Mouse (Mus musculus): ENCODE measurements around the gene Gm20388. TPM values are rescaled to one million over a fixed set of nuclear protein-coding genes. Genes with fewer than 3 reads are reported as not detected.

Gm20388 gene
- total RNA-seq, 2 experiments from 2014 or later = 1.9 to 2.0 TPM

DNA sequence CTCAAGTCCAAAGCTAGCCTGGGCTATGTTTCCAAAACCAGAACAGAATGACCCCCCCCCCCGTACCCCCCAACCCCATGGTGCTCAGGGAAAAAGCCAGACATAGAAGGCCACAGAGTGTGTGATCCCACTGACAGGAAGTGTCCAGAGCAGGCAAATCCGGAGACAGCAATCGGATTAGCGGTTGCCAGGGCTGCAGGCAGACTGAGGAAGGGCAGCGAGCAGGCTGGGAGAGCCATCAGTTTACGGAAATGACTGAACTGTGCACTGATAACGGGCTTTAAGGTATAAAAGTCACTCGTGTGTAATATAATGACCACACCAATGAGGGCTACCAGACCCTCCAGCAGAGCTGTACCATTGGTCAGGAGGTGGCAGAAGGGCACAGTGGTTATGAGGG is 730.6 kb downstream of the Gm20388 start:
- DNase-seq = no peak

GRCm38 (mm10) chr8:120642031-120642662 is 731.5 kb downstream of the Gm20388 start:
- DNase-seq = no peak

DNA sequence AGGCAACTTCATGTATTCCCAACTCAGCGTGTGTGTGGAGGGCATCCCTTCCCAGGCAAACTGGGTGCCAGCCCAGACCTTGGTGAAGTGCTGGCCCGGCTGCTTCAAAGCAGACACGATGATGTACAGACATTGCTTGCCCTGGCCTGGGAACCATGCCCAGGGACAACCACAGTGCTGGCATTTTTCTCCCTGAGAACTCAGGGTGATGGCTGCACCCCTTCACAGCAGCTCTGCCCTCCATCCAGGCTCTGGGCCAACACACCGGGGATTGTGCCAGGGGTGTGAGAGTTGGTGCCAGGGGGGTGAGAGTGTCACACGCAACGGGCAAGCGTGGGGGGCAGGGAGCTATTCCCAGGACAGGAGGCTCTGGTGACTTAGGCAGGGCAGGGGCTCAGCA is 734.0 kb downstream of the Gm20388 start:
- DNase-seq = peak; percentile 93

DNA sequence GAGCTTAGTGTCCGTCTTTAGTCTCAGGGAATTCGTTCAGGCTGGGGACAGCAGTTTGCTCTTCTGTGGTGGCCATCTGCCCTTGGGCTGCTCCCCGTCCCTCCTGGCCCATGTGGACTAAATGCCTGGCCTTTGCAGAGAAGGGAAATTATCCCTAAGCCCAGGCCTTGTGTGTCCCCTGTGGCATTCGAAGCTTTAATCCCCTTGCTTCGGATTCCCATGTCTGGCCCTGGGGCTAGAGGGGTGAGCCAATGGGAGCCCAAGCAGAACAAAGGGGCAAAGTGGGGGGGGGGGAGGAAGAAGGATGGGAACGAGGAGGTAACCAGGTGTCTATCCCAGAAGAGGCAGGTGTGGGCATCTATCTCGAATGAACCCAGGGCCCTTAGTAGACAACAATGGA is 736.9 kb downstream of the Gm20388 start, which contains the start of gene 1190005I06Rik:
1190005I06Rik (minus strand) TSS at position 101 of the 400 bp plus-strand sequence.
- no peak for DNase-seq

DNA sequence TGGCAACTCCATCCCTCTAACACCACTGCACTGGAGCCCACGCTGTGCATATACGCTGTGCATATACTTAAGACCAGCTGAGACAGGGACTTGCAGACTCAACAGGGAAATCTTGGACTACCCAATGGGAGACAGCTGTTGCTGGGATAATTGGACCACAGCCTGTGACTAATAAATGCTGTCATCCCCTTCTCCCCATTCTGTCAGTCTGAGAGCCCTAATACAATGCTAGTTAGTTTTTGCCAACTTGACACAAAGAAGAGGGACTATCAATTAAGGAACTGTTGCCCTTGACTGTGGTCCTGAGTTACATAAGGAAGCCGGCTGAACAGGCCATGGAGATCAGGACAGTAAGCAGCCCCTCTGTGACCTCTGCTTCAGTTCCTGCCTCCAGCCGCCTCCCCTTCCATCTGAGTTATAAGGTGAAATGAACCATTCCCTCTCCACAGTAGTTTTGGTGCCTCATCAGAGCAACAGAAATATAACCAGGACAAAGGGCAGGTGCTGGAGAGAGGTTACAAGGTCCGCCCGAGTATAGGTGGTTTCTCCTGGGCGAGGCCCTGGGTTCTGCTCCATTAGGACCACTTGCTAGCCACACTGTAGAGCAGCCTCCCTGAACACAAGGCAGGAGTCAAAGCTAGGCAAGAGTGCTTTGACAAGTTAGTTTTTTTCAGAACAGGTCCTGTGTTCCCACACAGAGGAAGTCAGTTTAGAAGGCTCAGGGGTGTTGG is 745.8 kb downstream of the Gm20388 start:
- DNase-seq = no peak

DNA sequence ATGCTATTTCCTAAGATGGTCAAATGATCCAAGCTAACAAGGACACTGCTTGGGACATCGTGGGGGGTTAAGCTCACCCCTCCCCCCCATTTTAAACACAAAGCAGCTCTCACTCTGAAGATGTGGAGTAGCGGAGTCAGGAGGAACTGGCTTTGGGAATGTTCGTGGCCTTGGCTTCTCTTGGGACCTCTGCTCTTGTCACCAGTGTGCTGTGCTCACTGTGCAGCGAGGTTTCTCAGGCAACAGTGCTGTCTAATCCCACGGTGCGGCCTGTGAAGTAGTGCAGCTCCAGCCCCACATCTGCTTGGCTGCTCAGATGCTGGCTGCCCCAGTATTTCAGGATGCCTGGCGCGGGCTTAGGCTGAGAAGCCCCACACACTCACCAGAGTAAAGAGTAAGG is 746.8 kb downstream of the Gm20388 start:
- DNase-seq = no peak

DNA sequence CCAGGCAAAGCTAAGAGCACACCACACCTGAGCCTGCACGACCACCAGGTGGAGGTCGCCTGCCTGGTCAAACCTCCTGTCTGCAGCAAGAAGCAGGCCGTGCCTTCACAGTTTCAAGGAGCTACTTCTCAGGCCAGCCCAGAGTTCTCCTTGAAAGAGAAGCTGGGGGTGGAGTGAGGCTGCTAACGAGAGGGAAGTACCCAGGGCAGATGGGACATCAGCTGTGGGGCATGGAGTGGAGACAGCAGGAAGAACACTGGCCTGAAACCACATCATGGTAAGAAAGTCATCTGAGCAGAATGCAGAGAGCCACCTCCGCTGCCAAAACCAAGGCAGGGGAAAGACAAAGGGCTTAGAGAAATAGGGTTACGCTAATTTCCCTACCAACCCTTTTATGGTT is 753.9 kb downstream of the Gm20388 start:
- DNase-seq = no peak

- DNase-seq = no peak
Measured at GRCm38 (mm10) chr8:120665726-120666455, 755.2 kb downstream of the Gm20388 start.

GRCm38 (mm10) chr8:120666807-120667470 is 756.3 kb downstream of the Gm20388 start:
- no peak for DNase-seq

DNA sequence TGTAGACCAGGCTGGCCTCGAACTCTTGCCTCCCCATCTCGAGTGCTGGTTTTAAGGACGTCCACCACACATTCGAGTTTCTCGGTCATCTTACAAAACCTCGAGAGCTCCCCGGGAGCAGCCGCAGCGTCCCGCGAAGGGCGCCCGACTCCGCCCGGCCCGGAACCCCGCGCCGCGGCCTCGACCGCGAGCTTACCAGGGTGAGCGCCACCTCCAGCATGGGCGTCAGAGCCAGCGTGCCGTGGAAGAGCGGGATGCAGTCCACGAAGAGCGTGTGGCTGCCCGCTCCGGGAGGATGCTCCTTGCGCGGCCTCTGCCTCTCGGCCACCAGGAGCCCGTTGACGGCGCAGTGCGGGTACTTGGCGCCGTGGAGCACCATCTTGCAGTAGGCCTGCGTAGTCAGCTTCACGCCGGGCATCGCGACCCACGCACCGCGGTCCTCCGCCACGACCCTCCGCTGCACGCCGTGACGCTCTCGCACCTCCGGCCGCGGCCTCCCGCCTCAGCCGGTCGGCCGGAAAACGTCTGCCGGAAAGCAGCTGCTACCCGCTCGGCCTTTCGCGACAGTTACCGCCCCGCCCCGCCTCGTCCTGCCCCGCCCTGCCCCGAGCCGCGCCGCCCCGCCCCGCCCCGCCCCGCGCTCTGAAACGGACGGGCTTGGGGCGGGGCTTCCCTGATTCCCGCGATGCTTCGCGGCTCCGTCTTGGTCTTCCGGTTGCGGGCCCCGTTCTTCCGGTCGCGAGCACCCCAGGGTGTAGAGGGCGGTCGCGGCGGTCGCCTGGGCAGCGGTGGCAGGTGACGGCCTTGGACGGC is 757.1 kb downstream of the Gm20388 start, which contains the start of the genes Gm27021 and Cox4i1:
Gm27021 (minus strand) TSS at position 519 of the 813 bp plus-strand sequence.
Cox4i1 (plus strand) TSS at position 662 of the 813 bp plus-strand sequence.
- DNase-seq = peak; percentile 96

DNA sequence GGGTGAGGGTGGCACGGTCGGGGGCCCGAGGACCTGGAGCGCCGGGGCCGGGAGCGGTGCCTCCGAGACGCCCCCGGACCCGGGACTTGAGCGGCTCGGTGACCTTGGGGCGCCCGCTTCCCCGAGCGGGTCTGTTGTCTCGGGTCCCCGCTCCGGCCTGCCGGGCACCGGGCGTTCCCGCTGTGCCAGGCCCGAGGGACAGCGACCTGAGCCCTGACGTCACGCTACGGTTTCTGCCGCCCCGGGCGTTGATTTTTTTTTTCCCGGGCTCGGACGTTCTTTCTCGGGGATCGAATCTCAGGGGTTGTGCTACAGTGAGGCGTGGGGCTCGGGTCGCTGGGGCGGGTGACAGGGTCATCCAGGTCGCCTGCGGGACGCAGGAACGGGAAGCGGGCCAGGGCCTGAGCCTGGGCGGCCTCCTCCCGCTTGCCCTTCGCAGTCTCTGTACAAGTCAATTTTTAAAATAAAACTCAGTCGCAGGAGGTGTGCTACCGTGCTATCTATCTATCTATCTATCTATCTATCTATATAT is 757.8 kb downstream of the Gm20388 start, which contains the start of gene Emc8:
Emc8 (minus strand) TSS at position 200 of the 532 bp plus-strand sequence.
- DNase-seq = no peak

DNA sequence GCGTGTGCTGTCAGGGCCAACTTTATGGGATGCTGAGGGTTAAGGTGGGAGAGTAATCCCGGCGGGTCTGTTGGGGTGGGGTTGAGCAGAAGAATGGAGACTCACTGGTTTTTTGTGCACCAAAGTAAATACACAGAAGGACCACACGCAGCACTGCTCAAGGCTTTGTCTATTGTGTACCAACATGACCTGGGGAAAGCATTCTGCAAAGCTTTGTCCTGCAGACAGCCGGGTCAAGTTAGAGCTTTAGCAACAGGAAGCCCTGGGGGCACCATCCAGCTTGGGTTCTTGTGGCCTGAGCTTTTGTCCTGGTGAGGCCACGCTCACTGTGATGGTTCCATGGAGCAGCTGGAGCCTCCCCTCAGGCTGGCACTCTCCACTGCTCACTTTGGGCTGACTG is 761.1 kb downstream of the Gm20388 start:
- DNase-seq = no peak

DNA sequence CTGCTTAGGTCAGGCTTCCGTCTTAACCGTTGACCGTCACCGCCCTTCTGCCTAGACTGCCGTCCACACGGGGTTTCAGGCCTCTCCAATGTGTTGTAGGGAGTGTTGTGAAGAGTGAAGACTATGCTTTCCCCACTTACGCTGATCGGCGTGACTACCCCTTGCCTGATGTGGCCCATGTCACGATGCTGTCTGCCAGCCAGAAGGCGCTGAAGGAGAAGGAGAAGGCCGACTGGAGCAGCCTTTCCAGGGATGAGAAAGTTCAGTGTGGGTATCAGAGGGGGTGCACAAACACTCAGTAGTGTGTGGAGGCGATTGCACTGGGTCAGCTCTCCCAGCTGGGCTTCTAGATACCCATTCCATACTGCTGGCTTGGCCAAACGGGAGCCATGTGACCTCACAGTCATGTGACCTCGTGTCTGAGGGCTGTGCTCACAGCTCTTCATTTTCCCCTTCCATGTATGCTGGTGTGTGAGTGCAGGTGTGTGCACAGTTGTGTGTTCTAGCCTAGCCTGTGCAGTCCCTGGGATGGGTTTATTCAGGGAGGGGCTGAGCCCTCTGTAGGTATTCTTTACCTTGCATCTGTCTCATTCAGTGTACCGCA is 762.1 kb downstream of the Gm20388 start:
- no peak for DNase-seq

- no peak for DNase-seq
Measured at GRCm38 (mm10) chr8:120673298-120673697, 762.7 kb downstream of the Gm20388 start.

- no peak for DNase-seq
Measured at GRCm38 (mm10) chr8:120675718-120676117, 765.1 kb downstream of the Gm20388 start.

- peak; percentile 90 for DNase-seq
Measured at GRCm38 (mm10) chr8:120678447-120678846, 767.8 kb downstream of the Gm20388 start.

GRCm38 (mm10) chr8:120679629-120680387 is 769.2 kb downstream of the Gm20388 start:
- DNase-seq = no peak

GRCm38 (mm10) chr8:120680405-120680804 is 769.8 kb downstream of the Gm20388 start:
- peak; percentile 70 for DNase-seq

GRCm38 (mm10) chr8:120681113-120681512 is 770.5 kb downstream of the Gm20388 start:
- no peak for DNase-seq

DNA sequence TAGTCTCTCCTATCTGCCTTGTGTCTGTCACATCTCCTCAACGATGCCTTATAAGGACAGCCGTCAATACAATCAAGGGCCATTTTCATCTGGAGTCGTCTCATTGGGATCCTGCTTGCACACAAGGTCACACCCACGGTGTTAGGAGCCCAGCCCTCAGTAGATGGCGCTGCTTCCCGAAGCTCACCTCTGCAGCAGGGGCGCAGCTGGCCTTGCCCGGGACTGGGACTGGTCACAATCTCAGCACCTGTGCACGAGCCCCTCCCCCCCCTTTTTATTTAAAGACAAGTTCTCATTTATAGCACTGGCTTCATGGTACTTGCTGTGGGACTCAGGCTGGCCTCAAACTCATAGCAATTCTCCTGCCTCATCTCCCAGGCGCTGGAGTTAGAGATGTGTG is 773.0 kb downstream of the Gm20388 start:
- DNase-seq = peak; percentile 90
